In the genomic region with DNA sequence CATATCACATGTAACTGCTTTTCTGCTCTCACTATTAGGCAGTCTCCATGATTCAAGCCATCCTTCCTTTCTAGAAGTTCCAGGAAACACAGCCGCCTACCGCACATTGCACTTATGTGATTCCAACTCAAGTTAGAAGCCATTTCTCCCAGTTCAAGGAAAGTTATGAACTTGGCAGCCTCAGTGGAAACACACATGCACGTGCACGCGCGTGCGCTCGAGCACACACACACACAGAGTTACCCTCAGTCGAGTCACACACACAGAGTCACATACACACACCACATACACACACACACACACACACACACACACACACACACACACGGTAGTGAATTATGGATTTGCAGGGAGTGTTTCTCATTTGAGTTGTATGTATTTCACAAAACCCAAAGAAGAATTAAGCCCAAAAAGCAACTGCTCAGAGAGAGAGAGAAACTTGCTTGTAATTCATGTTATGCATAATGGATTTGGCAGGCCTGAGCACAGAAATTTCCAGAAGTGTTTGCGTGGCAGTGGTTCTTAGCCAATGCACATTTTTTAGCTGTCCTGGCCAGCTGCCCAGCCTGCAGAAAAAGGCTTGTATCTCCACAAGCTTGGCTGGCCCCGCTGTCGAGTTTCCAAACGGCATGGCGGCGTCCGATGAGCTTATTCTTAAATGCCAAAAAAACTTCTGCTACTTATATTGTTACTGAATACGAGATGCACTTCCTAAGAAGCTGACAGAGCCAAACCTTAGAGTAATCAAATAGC, we compare ENCODE assay signal across 8 mouse cellular contexts. TPM values are rescaled to one million over a fixed set of nuclear protein-coding genes. Genes with fewer than 3 reads are reported as not detected.
A peak's percentile ranks its signal among the peaks of the same experiment; 100 is the strongest.
DNase-seq lines count a peak whose midpoint lies in the region; ATAC-seq and TF ChIP-seq lines count a peak whose summit lies in the region.

No protein-coding gene starts in this region.

- no peak overlapping the region for H3K4me3 ChIP-seq in forebrain, embryonic 12.5 days (replicated peaks)
- no peak overlapping the region for H3K4me3 ChIP-seq in forebrain, embryonic 10.5 days
- no peak overlapping the region for H3K4me3 ChIP-seq in kidney, embryonic 14.5 days (ENCODE audit: low read length)
- no peak overlapping the region for H3K4me3 ChIP-seq in liver, postnatal 0 days (ENCODE audit: low read depth, low read length)
- H3K4me3 ChIP-seq in small intestine, adult 2 months (ENCODE audit: low read depth, low read length): no peak overlapping the region

- no peak for DNase-seq in forebrain, embryonic 10.5 days (ENCODE audit: extremely low spot score, low spot score)
- DNase-seq in cerebellum, postnatal 10 days: peak; percentile 69 to 81
- peak; percentile 87 to 97 for DNase-seq in gastrocnemius, postnatal 4 days (ENCODE audit: low spot score in 2 of 2)
- DNase-seq in liver, postnatal 0 days: peak; percentile 50
- DNase-seq in embryo, embryonic 11 days: no peak

- H3K9ac ChIP-seq in forebrain, embryonic 12.5 days: no peak overlapping the region
- no peak overlapping the region for H3K9ac ChIP-seq in kidney, embryonic 14.5 days (ENCODE audit: low read depth, low read length)
- no peak overlapping the region for H3K9ac ChIP-seq in liver, postnatal 0 days (replicated peaks)

- 85% methylated on average over 18 of the region's 18 CpGs for WGBS in forebrain, embryonic 12.5 days
- whole genome bisulfite sequencing in forebrain, embryonic 10.5 days: 91% methylated on average over 18 of the region's 18 CpGs
- 74% methylated on average over 18 of the region's 18 CpGs for WGBS in kidney, embryonic 14.5 days
- 77% methylated on average over 18 of the region's 18 CpGs for WGBS in liver, postnatal 0 days (ENCODE audit: insufficient replicate concordance)
- 76% methylated on average over 18 of the region's 18 CpGs for WGBS in small intestine, adult 2 months

- peaks cover 6% of the 10 kb centered on the region for H3K4me1 ChIP-seq in forebrain, embryonic 12.5 days
- peaks cover 22% of the 10 kb centered on the region for H3K4me1 ChIP-seq in forebrain, embryonic 10.5 days
- H3K4me1 ChIP-seq in kidney, embryonic 14.5 days (ENCODE audit: control insufficient read depth, insufficient read depth, low read length): peaks cover 14% of the 10 kb centered on the region
- 0 out of 2 replicates have a peak, but pooled peaks cover 2% of the 10 kb centered on the region for H3K4me1 ChIP-seq in liver, postnatal 0 days (ENCODE audit: insufficient read depth)
- peaks cover 10% of the 10 kb centered on the region for H3K4me1 ChIP-seq in small intestine, adult 2 months (ENCODE audit: control insufficient read depth, insufficient read depth, insufficient read length, low read length)

- H3K9me3 ChIP-seq in forebrain, embryonic 12.5 days: peaks cover 4% of the 10 kb centered on the region; the same call in 1 of the 2 replicates
- no peaks in the 10 kb centered on the region for H3K9me3 ChIP-seq in forebrain, embryonic 10.5 days
- H3K9me3 ChIP-seq in kidney, embryonic 14.5 days (ENCODE audit: control insufficient read depth, low read length): no peaks in the 10 kb centered on the region
- H3K9me3 ChIP-seq in liver, postnatal 0 days (ENCODE audit: low read length): no peaks in the 10 kb centered on the region

- TF ChIP-seq POLR2A in small intestine, adult 2 months (IDR thresholded peaks at IDR 0.05; ENCODE audit: low read depth, low read length): no peak

- TF ChIP-seq EP300 in liver, postnatal 0 days (IDR thresholded peaks at IDR 0.05; ENCODE audit: low read depth): 0 out of 2 replicates have a peak, but pooled peaks have one; percentile 28

- H3K4me2 ChIP-seq in forebrain, embryonic 12.5 days: no peak overlapping the region
- no peak overlapping the region for H3K4me2 ChIP-seq in kidney, embryonic 14.5 days (replicated peaks; ENCODE audit: low read depth, low read length)
- no peak overlapping the region for H3K4me2 ChIP-seq in liver, postnatal 0 days (ENCODE audit: low read depth, low read length)

- H3K36me3 ChIP-seq in forebrain, embryonic 12.5 days (replicated peaks): no peaks in the 10 kb centered on the region
- H3K36me3 ChIP-seq in forebrain, embryonic 10.5 days (replicated peaks): no peaks in the 10 kb centered on the region
- no peaks in the 10 kb centered on the region for H3K36me3 ChIP-seq in kidney, embryonic 14.5 days (ENCODE audit: control insufficient read depth, insufficient read depth, low read length)
- H3K36me3 ChIP-seq in liver, postnatal 0 days (replicated peaks; ENCODE audit: insufficient read depth, low read length): no peaks in the 10 kb centered on the region
- H3K36me3 ChIP-seq in small intestine, adult 2 months (ENCODE audit: control insufficient read depth, insufficient read depth, low read length): no peaks in the 10 kb centered on the region

- TF ChIP-seq CTCF in liver, postnatal 0 days (IDR thresholded peaks at IDR 0.05; ENCODE audit: low read depth): no peak
- TF ChIP-seq CTCF in small intestine, adult 2 months (IDR thresholded peaks at IDR 0.05; ENCODE audit: extremely low read depth, insufficient read length, insufficient replicate concordance, low read depth, low read length): no peak

- no peaks in the 10 kb centered on the region for H3K27me3 ChIP-seq in forebrain, embryonic 12.5 days
- H3K27me3 ChIP-seq in forebrain, embryonic 10.5 days (ENCODE audit: poor library complexity, severe bottlenecking): no peaks in the 10 kb centered on the region
- no peaks in the 10 kb centered on the region for H3K27me3 ChIP-seq in kidney, embryonic 14.5 days (ENCODE audit: control insufficient read depth, insufficient read depth, low read length)
- H3K27me3 ChIP-seq in liver, postnatal 0 days (ENCODE audit: insufficient read depth, low read length): no peaks in the 10 kb centered on the region
- H3K27me3 ChIP-seq in small intestine, adult 2 months (ENCODE audit: control insufficient read depth, insufficient read depth, low read length): no peaks in the 10 kb centered on the region

- no peak for ATAC-seq in forebrain, embryonic 12.5 days (ENCODE audit: low FRiP score)
- ATAC-seq in kidney, embryonic 14.5 days (ENCODE audit: low FRiP score, low TSS enrichment): no peak
- no peak for ATAC-seq in liver, postnatal 0 days

- H3K27ac ChIP-seq in forebrain, embryonic 12.5 days: 0 out of 2 replicates have a peak overlapping the region, but pooled peaks have one; percentile 25
- H3K27ac ChIP-seq in forebrain, embryonic 10.5 days: no peak overlapping the region
- H3K27ac ChIP-seq in kidney, embryonic 14.5 days (ENCODE audit: low read depth, low read length): peak overlapping the region; percentile 3; the same call in 1 of the 2 replicates
- H3K27ac ChIP-seq in liver, postnatal 0 days (ENCODE audit: low read depth): peak overlapping the region; percentile 39; the same call in 1 of the 2 replicates
- peak overlapping the region; percentile 67 for H3K27ac ChIP-seq in small intestine, adult 2 months (ENCODE audit: insufficient read depth, low read depth, low read length)

RNA-seq across cellular contexts. Expression of gene Tarbp1, which starts 49.5 kb away (rescaled TPM):
- polyA plus RNA-seq in forebrain, embryonic 12.5 days (2016; fragmentation: Nextera tagmentation; extraction: Ambion mirVana): 2.4 and 2.6 TPM in 2 replicates
- 1.9 and 2.3 TPM in 2 replicates for polyA plus RNA-seq in forebrain, embryonic 10.5 days (2016; fragmentation: Nextera tagmentation; extraction: Ambion mirVana)
- 1 to 10 TPM; 6.5 TPM for total RNA-seq in gastrocnemius, postnatal 4 days (2021)
- polyA plus RNA-seq in kidney, embryonic 14.5 days (2014; fragmentation: Nextera tagmentation; extraction: Ambion mirVana): 3.3 and 6.3 TPM in 2 replicates
- 0.82 and 1.1 TPM in 2 replicates for polyA plus RNA-seq in liver, postnatal 0 days (2015; fragmentation: Nextera tagmentation; extraction: Ambion mirVana)
- polyA plus RNA-seq in small intestine, adult 2 months (2012; rRNA removed): 1.3 and 1.7 TPM in 2 replicates

Comparison
In these comparisons a context has a peak if more than half of its experiments do, and no peak if none do; other contexts are left out.
1. DNase-seq: peak in cerebellum, postnatal 10 days (2 of 2), gastrocnemius, postnatal 4 days (2 of 2) and liver, postnatal 0 days (single experiment); none in forebrain, embryonic 10.5 days (single experiment) and embryo, embryonic 11 days (single experiment).